20 mouse cellular contexts compared by ENCODE assay signal in the genomic region with DNA sequence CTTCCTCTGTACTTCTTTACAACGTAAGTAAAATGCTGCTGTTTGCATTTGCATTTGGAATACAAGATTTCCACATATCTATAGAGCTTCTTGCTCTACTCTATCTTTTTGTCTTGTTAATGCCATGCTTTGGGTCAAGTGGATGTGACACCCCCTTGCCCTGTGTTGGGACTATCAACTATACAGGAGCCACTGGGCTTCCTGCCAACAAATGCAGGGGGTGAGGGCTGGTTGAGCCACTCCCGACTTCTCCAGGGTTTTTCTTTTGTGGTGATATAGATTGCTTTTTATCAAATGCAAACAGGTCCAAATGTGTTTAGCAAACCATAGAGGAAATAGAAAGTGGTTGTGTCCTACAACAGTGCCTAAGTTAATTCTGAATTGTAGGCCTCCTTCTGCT.
A peak's percentile ranks its signal among the peaks of the same experiment; 100 is the strongest.
DNase-seq lines count a peak whose midpoint lies in the region; ATAC-seq and TF ChIP-seq lines count a peak whose summit lies in the region.
"Had no signal": no experiment of that assay in that cellular context is flagged by ENCODE, and none has a peak within 500 bp of the region (broad histone marks: within the 10 kb centered on the region; RNA-seq: fewer than 3 reads in every experiment).

No protein-coding gene starts in this region.

- no peak for DNase-seq in heart, postnatal 25 days (ENCODE audit: low spot score)
- peak; percentile 3 for DNase-seq in right cerebral cortex, postnatal 14 days
- no peak for DNase-seq in right cerebral cortex, postnatal 25 days
- DNase-seq in heart, postnatal 0 days (ENCODE audit: low spot score) = no peak
- no peak for DNase-seq in ovary, postnatal 36 days (ENCODE audit: low spot score)
- DNase-seq in embryo, embryonic 10 days (ENCODE audit: low spot score) = no peak
- DNase-seq: adrenal gland, postnatal 14 days; cerebellum, adult 11 months; cerebellum, postnatal 14 days; kidney, adult 11 months; layer of hippocampus, postnatal 36 days; liver, postnatal 0 days; lung, postnatal 10 days had no signal

- H3K9me3 ChIP-seq in heart, embryonic 11.5 days (replicated peaks; ENCODE audit: control insufficient read depth, low read length) = no peaks in the 10 kb centered on the region
- H3K9me3 ChIP-seq in heart, postnatal 0 days (replicated peaks; ENCODE audit: control insufficient read depth, low read length) = no peaks in the 10 kb centered on the region
- H3K9me3 ChIP-seq: embryonic facial prominence, embryonic 15.5 days; forebrain, embryonic 10.5 days; midbrain, embryonic 12.5 days had no signal

- H3K4me2 ChIP-seq in heart, embryonic 11.5 days = no peak overlapping the region
- no peak overlapping the region for H3K4me2 ChIP-seq in heart, postnatal 0 days (ENCODE audit: low read depth, low read length)
- H3K4me2 ChIP-seq: embryonic facial prominence, embryonic 15.5 days; midbrain, embryonic 12.5 days had no signal

- no peak for TF ChIP-seq CTCF in heart, postnatal 0 days (IDR thresholded peaks at IDR 0.05; ENCODE audit: low read depth)

- ATAC-seq in heart, embryonic 11.5 days (replicated peaks; ENCODE audit: insufficient number of reproducible peaks, low FRiP score, low TSS enrichment) = no peak
- ATAC-seq in heart, postnatal 0 days (ENCODE audit: insufficient read depth, low read depth) = no peak
- ATAC-seq: liver, postnatal 0 days; Patski had no signal

- no peak overlapping the region for H3K4me3 ChIP-seq in heart, embryonic 11.5 days (ENCODE audit: low read depth, low read length)
- H3K4me3 ChIP-seq in heart, postnatal 0 days (ENCODE audit: low read depth, low read length) = no peak overlapping the region
- H3K4me3 ChIP-seq: embryonic facial prominence, embryonic 15.5 days; forebrain, embryonic 10.5 days; layer of hippocampus, adult 2 months; midbrain, embryonic 12.5 days had no signal

- H3K36me3 ChIP-seq in heart, embryonic 11.5 days (ENCODE audit: control insufficient read depth, insufficient read depth, low read length) = no peaks in the 10 kb centered on the region
- no peaks in the 10 kb centered on the region for H3K36me3 ChIP-seq in heart, postnatal 0 days (replicated peaks; ENCODE audit: control insufficient read depth, insufficient read depth, low read length)
- H3K36me3 ChIP-seq: embryonic facial prominence, embryonic 15.5 days; forebrain, embryonic 10.5 days; midbrain, embryonic 12.5 days had no signal

- no peak for TF ChIP-seq EP300 in heart, postnatal 0 days (IDR thresholded peaks at IDR 0.05; ENCODE audit: low read depth)

- H3K27me3 ChIP-seq in heart, embryonic 11.5 days (ENCODE audit: control insufficient read depth, insufficient read depth, low read length) = no peaks in the 10 kb centered on the region
- H3K27me3 ChIP-seq in heart, postnatal 0 days (ENCODE audit: control insufficient read depth, insufficient read depth, low read length) = no peaks in the 10 kb centered on the region
- H3K27me3 ChIP-seq: embryonic facial prominence, embryonic 15.5 days; midbrain, embryonic 12.5 days had no signal

- no peak overlapping the region for H3K9ac ChIP-seq in heart, embryonic 11.5 days (ENCODE audit: low read depth, low read length)
- no peak overlapping the region for H3K9ac ChIP-seq in heart, postnatal 0 days (replicated peaks; ENCODE audit: low read depth, low read length)
- H3K9ac ChIP-seq: embryonic facial prominence, embryonic 15.5 days; liver, postnatal 0 days; midbrain, embryonic 12.5 days had no signal

- intact Hi-C loops in heart, postnatal 25 days (cut with DNase I) = no loop called here

- WGBS in heart, embryonic 11.5 days (ENCODE audit: insufficient replicate concordance) = 46% methylated on average over 2 of the region's 2 CpGs
- WGBS in heart, postnatal 0 days = 19% methylated on average over 2 of the region's 2 CpGs

- peak overlapping the region; percentile 29; the same call in 1 of the 2 replicates for H3K27ac ChIP-seq in heart, embryonic 11.5 days (ENCODE audit: low read depth, low read length)
- H3K27ac ChIP-seq in heart, postnatal 0 days (ENCODE audit: low read depth) = peak overlapping the region; percentile 67
- H3K27ac ChIP-seq: embryonic facial prominence, embryonic 15.5 days; forebrain, embryonic 10.5 days; kidney, postnatal 0 days; layer of hippocampus, adult 2 months; midbrain, embryonic 12.5 days had no signal

- H3K4me1 ChIP-seq in heart, embryonic 11.5 days (ENCODE audit: control insufficient read depth, insufficient read depth, low read length) = peaks cover 4% of the 10 kb centered on the region; the same call in 1 of the 2 replicates
- H3K4me1 ChIP-seq in heart, postnatal 0 days (ENCODE audit: control insufficient read depth, insufficient read depth) = peaks cover 8% of the 10 kb centered on the region; the same call in 1 of the 2 replicates
- H3K4me1 ChIP-seq: embryonic facial prominence, embryonic 15.5 days; forebrain, embryonic 10.5 days; midbrain, embryonic 12.5 days had no signal
